16 mouse cellular contexts compared by ENCODE assay signal in the genomic region with DNA sequence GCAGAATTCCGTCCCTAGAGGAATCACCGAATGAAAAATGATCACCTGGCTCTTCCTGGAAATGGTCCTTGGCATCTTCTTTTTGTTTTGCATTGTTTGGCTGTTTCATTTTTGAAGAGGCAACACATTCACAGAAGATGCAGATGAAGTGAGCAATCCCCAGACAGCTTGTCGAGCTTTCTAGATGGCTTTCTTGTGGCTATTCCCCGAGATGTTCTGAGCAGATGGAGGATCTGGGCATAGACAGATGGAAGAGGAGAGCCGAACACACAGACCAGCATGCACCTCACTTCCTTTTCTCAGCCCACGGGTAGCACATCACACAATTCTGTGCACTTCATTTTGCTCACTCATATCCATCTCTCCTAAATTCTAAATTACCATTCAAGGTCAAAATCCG.
DNase-seq lines count a peak whose midpoint lies in the region.
"Had no signal": no experiment of that assay in that cellular context is flagged by ENCODE, and none has a peak within 500 bp of the region (broad histone marks: within the 10 kb centered on the region; RNA-seq: fewer than 3 reads in every experiment).

No protein-coding gene starts in this region.

- DNase-seq in cerebellum, postnatal 10 days = peak; percentile 8 to 10
- no peak for DNase-seq in cerebellum, postnatal 25 days
- DNase-seq in layer of hippocampus, adult 8-10 months (ENCODE audit: low spot score in 2 of 2) = peak; percentile 14 to 28
- DNase-seq in layer of hippocampus, postnatal 14 days (ENCODE audit: low spot score in 2 of 2) = no peak
- DNase-seq in right cerebral cortex, adult 18-20 months = peak; percentile 22
- no peak for DNase-seq in right cerebral cortex, postnatal 4 days
- peak; percentile 27 for DNase-seq in telencephalon, adult 2 months (ENCODE audit: low read depth, low spot score)
- DNase-seq: adrenal gland, adult 8-10 months; adrenal gland, postnatal 36 days; B cell, adult 2 months; cerebellum, adult 11 months; cerebellum, adult 8-10 months; cerebellum, postnatal 36 days; gastrocnemius, postnatal 14 days; heart, adult 2 months; heart, postnatal 14 days had no signal

Comparison
In these comparisons a context has a peak if more than half of its experiments do, and no peak if none do; other contexts are left out.
1. DNase-seq: peak in cerebellum, postnatal 10 days (2 of 2), layer of hippocampus, adult 8-10 months (2 of 2), right cerebral cortex, adult 18-20 months (single experiment) and telencephalon, adult 2 months (single experiment); none in cerebellum, postnatal 25 days (0 of 2), layer of hippocampus, postnatal 14 days (0 of 2) and right cerebral cortex, postnatal 4 days (single experiment).